Mouse (Mus musculus): ENCODE data around the gene Zfpm1.

GRCm38 (mm10) chr8:122259351-122259750, 22.6 kb upstream of the Zfpm1 start:
- TF ChIP-seq POLR2A (IDR thresholded peaks at IDR 0.05; ENCODE audit: borderline replicate concordance, extremely low read depth, low read depth, low read length), result no peak
- peak; percentile 99 for TF ChIP-seq CTCF (IDR thresholded peaks at IDR 0.05; ENCODE audit: insufficient read depth, low read length)

Data from lung, adult 2 months (tissue).